Mouse (Mus musculus) cerebellum, postnatal 4 days (tissue): ENCODE data around the gene Mapt.
"Not testable (repeated sequence)": the region's sequence is repeated elsewhere in the genome, so short reads cannot be mapped to it uniquely, and the experiment has no call there.

Experiments used
- DNase-seq, 2 experiments: peaks; one replicate each; pipeline ENCODE4 v3.0.0; 2022; ENCODE audit warnings: low spot score in 2 of 2, mixed read lengths in 1 of 2

Mapt gene

DNA sequence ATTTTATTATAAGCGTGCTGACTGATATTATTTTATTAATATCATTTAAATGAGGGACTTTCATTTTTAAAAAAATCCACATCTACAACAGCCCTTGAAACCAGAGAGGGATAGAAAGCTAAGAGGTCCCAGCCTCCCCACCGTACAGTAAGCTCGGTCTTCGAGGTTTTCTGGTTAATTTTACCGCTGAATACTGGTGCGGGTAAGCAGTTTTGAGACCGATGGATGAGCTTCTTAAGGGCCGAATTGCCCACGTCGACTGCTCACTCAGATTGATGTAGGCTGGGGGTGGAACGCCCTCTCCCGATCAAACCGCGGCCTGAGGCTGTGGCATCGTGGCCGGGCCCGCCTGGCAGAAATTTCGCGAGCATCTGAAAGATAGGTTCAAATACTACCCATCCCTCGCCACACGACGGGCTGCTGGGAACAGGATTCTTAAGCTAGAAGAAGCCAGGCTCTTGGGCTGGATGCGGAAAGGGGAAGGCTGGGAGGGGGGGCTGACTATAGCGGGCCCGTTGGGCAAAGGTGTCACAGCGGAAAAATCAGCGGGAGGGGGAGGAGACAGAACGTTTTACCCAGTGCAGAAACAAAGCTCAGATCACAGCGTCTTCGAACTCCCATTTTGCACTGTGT lies 2.5 kb downstream of the Mapt start:
- peak in 1 of 2 experiments; percentile 21 for DNase-seq

DNA sequence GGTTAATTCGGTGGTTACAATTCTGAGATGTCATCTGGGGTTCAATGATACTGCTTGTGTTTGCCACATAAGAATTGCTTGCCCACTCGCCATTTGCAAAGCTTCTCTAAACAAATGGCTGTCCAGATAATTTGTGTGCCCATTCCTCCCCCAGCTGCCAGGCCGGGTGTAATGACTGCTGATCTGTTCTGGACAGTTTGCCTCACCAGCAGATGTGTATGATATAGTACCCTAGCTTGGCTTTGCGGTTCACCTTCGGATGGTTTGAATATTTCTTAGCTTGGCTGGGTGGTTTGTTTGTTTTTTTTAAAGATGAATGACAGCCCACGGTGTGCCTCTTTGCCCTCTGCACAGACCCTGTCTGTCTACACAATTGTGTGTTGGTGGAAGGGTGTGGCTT lies 3.5 kb downstream of the Mapt start:
- DNase-seq, result no peak

DNA sequence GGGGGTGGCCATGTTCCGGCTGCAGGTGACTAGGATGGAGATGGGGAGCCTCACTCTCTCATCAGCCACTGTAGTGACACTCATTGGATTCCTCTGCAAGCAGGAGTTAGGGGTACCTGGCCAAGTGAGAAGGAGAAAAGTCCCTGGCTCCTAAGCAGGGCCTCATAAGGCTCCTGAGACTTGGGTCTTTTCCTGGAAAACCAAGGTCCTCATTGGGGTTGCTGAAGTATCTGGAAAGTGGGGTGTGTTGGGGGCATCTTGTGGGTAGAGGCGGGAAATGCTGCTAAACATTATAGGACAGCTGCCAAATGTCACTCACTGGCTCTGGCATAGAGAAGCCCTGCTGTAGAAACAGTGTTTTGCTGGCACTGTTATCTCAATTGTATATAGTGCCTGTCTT lies 4.7 kb downstream of the Mapt start:
- no peak for DNase-seq

DNA sequence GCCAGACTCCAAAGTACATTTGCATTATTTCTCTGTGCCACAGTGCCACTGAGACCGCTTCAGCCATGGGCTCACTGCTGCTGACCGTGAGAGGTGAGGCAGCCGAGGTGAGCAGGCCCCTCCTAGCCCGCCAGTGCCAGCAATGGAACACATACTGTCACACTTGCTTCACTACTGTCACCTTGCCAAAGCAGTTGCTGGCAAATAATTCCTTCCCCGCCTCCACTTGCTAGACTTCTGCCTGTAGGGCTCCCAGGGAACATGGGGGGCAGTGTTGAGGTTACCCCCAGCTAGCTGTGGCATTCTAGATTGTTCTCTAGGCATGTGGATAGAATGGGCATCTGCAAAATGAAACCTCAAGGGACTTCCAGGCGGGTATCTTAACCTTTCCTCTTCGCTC lies 6.0 kb downstream of the Mapt start:
- DNase-seq, result peak in 1 of 2 experiments; percentile 45

DNA sequence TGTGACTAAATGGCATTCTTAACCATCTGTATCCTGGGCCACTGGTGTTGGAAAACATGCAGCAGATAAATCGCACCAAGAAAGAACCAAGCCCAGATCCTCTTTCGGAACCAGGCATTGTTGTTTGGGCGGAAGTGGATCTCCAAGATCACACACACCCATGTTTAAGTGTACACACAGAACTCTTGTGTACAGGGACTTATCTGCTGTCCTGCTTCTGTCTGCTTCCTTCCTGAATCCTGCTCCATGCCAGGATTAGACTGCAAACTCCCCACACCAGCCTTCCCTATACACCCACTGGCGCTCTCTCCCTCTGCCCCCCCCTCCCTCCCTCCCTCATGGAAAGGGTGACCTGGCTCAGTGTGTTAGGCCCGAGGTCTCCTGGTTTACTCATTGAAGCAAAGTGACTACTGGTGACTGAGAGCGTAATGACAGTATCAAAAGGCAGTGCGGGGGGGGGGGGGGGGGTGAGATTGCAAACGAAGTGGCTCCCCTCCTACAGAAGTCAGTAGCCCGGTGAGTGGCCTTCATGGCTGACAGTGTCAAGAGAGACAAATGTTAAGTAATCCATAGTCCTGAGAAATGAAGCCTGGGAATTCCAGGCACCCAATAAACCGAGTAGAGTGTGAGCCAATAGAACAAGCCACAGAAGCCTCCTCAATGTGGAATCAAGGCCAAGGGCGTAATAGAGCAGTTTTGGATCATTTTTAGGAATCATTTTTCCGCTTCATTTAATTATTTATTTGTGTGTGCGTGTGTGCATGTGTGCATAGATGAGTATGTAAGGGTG lies 7.0 kb downstream of the Mapt start:
- DNase-seq, result no peak

DNA sequence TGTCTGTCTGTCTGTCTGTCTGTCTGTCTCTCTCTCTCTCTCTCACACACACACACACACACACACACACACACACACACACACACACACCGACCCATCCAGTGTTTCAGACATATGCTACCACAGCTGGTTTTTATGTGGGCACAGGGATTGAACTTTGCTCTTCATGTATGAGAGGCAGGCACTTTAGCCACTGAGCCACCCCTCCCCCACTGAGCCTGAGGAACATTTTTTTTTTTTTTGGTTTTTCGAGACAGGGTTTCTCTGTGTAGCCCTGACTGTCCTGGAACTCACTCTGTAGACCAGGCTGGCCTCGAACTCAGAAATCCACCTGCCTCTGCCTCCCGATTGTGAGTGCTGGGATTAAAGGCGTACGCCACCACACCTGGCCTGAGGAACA lies 14.3 kb downstream of the Mapt start:
- DNase-seq, result not testable (repeated sequence)

DNA sequence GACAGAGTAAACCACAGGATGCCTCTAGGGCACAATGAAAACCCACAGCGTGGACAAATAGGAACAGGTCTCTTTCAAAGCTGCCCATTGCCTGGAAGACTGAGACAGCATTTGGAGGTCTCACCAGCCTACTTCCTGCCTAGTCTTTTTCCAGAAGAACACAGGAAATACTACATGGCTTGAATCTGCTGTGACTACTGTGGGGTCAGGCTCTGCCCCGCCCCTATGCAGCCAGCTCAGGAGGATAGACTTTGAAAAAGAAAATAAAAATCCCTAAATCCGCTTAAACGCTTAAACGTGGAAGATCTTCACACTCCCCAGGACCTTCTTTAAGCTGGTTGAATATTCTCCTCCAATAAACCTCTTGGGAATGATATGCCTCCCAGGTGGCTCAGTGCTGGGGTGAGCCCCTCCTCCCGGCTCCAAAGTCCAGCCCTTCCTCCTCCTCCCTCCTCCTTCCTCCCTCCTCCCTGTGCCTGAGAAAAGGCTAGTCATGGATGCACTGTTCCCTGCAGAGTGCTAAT lies 15.0 kb downstream of the Mapt start:
- DNase-seq, result no peak

DNA sequence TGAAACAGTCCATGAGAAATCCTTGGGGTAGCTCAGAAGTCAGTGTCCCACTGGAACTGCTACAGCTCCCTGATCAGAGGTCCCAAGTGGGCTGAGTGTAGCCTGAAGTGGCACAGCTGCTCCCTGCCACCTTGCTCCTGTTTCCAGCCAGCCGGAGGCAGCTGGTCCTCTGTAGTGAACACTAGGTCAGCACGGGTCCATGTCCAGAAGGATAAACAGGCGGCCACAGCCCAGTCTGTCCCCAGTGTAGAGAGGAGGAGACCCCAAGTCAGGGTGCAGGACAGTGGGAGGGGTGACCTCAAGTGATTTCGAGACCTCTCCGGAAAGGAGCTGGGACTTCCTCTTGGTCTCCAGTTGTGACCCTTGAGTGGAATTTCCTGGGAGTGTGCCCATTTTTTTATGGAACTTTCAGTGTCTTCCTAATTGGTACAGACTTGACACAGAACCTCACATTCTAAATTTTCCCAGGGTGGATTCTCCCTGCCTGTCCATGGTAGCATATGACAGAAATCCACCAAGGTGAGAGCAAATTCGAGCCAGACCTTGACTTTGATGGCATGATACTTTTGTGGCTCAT lies 16.0 kb downstream of the Mapt start:
- DNase-seq, result no peak

DNA sequence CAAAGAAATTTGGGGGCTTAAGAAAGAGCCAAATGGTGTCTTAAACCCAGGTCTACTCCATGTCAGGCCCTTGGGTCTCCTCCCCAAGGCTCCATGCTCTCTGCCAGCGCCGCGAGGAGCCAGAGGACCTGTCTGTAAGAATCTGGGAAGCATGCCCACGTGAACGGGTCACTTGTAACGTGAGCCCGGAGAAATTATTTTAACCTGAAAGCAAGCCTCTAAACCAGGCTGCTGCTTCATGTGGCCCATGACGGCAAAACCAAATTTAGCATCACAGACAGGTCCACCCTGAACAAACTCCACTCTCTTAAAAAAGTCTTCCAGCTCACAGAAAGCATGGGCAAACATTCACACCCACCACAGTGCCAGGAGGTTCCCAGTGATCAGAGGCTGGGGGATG lies 18.2 kb downstream of the Mapt start:
- DNase-seq, result no peak

DNA sequence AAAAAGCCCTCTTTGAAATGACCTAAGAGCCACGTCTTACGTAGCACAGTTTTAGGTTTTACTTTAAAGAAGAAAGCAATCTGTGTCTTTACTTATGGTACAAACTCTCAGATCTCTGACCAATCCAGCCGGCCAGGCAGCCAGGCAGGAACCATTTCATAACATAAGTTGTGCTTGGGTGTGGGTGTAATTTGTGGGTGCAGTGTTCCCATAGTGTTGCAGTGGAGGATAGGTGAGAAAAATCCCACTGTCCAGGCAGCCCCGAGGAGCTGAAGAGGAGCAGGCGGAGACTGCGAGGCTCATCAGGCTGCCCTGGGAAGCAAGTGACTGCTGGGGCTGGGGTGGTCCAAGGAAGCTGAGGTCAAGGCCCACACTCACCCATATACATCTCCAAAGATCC lies 19.9 kb downstream of the Mapt start:
- DNase-seq, result no peak

DNA sequence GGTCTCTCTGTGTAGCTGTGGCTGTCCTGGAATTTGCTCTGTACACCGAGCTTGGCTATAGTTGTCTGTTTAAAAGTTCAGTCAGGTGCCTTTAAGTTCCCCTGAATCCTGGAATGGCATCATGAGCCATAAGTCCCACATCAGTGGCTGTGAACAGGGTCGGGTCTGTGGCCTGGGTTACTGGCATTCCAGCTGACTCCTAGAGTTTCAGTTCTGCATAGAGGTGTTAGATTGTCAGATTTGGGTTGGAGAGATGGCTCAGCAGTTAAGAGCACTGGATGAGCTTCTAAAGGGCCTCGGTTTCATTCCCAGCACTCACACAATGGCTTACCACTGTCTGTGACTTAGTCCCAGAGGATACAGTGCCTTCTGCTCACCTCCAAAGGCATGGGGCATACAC lies 20.9 kb downstream of the Mapt start:
- DNase-seq, result no peak

DNA sequence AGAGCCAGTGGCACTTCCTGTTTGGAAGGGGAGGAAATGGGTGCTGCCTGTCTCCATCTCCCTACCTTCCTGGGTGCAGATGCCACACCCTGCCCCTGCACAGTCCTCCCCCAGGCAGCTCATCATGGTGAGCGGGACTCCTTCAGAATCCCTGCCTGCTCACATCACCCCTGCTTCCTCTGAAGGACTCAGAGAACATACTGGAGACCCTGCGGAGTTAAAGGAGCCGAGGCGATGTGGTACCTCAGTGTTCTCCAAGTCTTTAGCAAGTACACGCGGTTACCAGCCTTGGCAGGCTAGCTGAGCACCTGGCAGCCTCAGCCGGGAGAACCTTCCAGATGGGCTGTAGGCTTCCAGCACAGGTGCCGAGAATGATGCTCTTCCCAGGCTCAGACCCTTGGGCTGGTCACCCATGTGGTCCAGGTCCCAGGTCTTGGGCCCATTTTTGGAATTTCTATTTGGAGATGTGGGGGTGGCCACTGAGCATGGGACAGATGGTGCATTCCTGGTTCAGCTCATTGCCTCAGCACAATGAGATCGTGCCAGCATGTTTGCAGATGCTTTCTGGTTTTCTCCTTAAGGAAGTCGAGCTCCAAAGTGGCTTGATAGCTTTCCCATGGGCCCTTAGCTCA lies 23.3 kb downstream of the Mapt start:
- DNase-seq, result no peak

DNA sequence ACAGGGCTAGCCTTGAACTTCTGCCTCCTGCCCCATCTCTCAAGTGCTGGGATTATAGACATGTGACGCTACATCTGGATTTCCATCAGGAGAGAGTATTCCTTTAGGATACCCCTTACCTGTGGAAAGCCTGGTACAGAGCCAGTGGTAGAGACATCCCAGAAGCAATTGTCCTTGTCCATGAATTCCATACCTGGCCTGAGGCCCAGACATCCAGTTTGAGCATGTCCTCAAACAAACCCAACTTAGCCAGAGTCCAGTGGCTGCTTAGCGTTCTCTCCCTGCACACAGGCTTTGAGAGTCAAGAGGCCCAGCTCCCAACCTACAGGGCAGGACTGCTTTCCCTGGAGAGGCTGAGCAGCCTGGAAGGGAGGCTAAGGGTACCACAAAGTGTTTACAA lies 25.0 kb downstream of the Mapt start:
- no peak for DNase-seq

DNA sequence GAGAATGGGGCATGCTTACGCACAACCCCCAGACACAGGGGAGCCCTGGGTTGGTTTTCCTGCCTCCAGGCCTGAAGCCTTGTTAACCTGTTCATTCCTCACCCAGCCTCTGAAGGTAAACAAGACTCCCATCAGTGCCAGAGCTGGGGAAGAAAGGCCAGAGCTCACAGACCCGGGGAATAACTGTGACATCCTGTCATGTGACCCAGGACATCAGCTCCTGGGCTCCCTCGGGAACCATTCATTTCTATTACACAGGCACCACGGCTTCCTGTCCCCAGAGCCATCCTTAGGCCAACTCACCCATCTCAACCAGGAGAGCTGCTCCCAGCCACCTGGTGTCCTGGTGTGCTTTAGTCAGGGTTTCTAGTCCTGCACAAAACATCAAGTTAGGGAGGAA lies 27.8 kb downstream of the Mapt start:
- DNase-seq, result no peak

DNA sequence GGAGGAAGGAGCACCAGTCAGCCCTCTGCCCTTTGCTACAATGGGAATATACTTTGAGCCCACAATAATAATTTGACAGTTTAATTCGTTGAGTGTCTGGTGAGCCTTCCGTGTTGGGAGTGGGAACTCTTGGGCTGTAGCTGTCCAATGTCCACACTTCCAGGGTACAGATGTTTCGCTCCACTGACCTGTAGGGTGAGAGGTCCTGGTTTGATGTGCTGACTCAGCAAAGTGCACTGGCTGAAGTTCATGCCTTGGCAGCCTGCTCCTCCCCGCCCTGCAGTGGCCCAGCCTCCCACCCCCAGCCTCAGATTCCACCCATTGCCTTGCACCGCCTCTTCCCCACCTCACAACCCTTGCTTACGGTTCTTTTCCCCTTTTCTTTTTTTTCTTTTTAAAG lies 33.5 kb downstream of the Mapt start:
- DNase-seq, result no peak

DNA sequence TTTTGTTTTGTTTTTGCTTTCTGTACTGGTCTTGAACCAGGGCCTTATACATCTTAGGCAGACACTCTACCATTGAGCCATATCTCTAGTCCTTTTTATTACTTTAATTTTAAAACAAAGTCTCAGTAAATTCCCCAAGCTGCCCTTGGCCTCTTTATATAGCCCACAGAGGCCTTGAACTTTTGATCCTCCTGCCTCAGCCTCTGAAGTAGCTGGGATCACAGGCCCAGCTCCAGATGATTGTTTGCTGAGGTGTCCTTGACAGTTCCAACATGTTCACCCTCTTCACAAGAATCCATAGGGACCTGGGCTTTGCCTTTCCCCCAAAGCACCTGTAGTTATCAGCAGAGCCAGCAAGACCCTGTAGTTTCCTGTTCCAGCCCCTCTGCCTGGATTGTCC lies 34.5 kb downstream of the Mapt start:
- DNase-seq, result no peak

DNA sequence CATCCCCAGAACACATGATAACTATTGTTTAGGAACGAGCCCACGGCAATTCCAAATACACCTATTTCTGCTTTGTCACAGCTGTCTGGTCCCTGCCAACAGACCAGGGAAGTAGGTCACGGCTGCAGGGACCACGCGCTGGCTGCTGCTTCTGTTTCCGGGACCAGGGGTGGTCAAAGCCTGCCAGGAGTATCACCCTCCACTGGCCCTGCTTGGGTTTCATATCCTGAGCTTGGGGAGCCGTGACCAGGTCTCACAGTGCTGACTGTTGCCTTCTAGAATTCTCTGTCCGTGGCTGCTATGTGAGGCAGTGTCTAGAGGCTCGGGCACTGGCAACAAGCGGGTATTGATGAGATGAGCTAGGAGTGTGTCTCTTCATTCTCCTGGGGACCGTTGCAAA lies 36.2 kb downstream of the Mapt start:
- no peak for DNase-seq

DNA sequence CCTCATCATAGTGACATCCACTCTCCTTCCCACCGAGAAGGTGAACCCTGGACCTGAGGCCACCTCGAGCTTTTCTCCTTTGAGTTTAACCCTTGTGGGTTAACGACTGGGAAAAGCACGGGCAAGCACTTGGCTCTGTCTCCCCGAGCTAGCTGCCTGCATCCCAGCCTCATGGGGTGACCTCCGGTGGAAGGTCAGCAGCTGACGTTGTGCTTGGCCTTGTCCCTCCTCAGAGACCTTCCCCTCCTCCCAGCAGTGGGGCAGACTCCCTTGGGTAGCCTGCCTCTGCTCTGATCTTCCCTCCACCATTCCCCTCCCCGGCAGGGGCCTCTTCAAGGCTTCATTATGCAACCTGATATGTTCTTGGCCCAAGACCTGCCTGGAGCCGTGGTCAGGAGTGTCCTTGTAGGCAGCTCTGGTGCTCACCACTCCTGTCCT lies 38.2 kb downstream of the Mapt start:
- DNase-seq, result no peak

DNA sequence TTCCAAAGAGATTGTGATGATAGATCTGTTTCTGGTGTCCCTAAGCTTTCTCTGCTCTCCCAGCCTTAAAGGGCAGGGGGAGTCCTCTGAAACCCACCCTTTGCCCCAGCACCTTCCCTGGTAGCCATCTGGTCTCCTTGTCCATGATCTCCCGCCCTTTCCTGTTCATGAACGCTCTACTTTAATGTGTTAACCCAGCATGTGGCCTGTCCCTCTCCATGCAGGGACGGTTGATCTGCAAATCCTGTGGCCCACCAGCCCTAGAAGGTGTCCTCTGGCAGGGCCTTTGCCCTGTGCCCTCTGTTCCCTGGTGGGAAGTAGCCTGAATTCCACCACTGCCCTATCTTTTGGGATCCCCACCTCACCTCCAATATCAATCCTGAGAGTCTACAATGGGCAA lies 39.3 kb downstream of the Mapt start:
- DNase-seq, result no peak

DNA sequence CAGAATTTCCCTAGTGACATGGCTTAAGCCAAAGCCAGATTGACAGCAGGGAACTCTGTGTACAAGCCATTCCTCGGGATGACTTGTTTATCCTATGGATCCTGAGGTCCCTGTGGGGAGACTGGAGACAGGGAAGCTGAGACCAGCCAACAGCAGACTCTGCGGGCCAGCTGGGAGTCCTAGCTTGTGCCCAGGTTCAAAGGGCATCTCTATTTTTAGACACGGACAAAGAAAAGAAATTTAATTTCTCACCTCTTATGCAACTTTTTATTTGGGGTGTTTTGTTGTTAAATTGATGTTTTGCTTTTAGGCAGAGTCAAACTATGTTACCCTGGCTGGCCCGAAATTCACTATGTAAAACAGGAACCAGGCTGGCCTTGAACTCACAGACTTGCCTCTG lies 39.7 kb downstream of the Mapt start:
- no peak for DNase-seq

DNA sequence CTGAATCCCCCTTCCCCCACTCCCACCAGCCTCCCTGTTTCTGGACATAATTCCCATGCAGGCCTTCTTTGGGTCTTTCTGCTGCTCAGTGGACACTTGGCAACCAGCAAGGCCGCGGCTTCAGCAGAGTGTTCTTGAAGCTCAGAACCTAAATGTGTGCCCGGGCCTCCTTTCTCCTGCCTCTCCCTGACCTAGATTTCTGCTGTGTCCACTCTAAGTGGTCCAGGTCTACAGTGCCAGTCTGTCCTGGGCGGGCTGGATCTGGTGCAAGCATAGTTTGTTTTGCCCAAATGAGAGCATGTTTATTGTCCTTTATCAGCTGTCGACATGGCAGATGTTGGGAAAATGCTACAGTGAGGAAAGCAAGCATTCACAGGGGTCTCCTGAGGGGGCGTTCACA lies 40.7 kb downstream of the Mapt start:
- DNase-seq, result peak in 1 of 2 experiments; percentile 21

DNA sequence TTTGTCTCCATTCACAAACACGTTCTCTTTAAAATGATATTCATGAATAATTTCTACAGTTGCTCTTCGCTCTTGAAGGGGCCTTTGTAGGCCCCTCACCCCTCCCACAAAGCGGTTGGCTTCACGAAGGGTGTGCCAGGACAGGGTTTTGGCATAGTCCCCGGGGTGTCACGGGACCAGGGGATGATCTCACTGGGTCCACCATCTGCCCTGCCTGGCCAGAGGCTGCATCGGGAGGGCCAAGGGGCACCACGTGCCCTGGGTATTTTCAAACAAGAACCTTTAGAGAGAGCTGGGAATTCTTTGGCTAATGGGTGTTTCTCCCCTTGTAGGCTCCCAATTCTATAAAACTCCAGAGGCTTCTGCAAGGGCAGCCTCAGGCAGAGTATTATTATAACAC lies 41.2 kb downstream of the Mapt start:
- DNase-seq, result peak; percentile 61 to 78

DNA sequence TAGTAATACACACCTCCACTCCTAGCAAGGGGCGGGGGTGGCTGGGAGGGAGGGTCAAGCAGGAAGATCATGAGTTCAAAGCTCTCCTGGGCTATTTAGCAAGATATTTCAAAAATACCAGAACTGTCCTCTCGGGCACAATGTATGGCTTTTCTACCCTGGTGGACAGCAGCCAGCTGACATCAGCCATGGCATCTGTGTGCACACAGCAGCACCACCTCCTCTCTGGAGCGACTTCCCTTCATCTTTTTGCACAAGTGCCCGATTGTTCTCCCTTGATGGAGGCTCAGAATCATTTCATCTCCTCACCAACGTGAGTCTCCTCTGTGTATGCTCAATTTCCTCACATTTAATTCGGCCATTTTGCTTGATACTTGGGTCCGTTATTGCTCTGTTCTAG lies 44.6 kb downstream of the Mapt start:
- DNase-seq, result no peak
